ENCODE assay signal across 17 mouse cellular contexts in the genomic region with DNA sequence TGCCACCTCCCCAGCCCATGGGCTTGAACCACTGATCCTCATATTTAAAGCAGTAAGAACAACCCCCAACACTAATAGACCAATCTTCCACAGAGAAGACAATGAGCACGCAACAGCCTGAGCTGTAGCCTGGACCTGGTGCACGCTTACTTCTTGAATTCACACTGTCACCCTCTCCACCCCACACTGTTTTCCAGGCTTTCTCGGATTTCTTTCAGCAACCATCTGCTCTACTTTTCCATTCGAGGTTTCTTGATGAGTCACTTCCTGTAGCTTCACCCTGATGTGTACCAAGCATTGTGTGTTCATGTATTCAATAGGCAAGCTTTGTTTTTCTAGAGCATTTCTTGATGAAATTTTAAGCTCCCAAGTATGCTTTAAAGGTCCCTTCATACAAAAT. TPM values are rescaled to one million over a fixed set of nuclear protein-coding genes. Genes with fewer than 3 reads are reported as not detected.
DNase-seq lines count a peak whose midpoint lies in the region; ATAC-seq and TF ChIP-seq lines count a peak whose summit lies in the region.
"Had no signal": no experiment of that assay in that cellular context is flagged by ENCODE, and none has a peak within 500 bp of the region (broad histone marks: within the 10 kb centered on the region; RNA-seq: fewer than 3 reads in every experiment).

No protein-coding gene starts in this region.

- no peak overlapping the region for H3K4me3 ChIP-seq in lung, postnatal 0 days (ENCODE audit: low read depth, low read length)
- H3K4me3 ChIP-seq: heart, embryonic 13.5 days; midbrain, embryonic 12.5 days had no signal

- H3K4me1 ChIP-seq in lung, postnatal 0 days (ENCODE audit: insufficient read depth, low read depth, low read length) = 0 out of 2 replicates have a peak, but pooled peaks cover 3% of the 10 kb centered on the region

- H3K27ac ChIP-seq in lung, postnatal 0 days (ENCODE audit: low read length) = no peak overlapping the region
- H3K27ac ChIP-seq: heart, embryonic 13.5 days; liver, embryonic 14.5 days; midbrain, embryonic 12.5 days; stomach, postnatal 0 days had no signal

- TF ChIP-seq CTCF in lung, postnatal 0 days (IDR thresholded peaks at IDR 0.05) = no peak

- H3K9ac ChIP-seq in lung, postnatal 0 days (replicated peaks; ENCODE audit: low read depth) = no peak overlapping the region
- H3K9ac ChIP-seq: heart, embryonic 13.5 days; liver, embryonic 14.5 days; midbrain, embryonic 12.5 days had no signal

- no peak for TF ChIP-seq EP300 in lung, postnatal 0 days (IDR thresholded peaks at IDR 0.05)

- H3K36me3 ChIP-seq in lung, postnatal 0 days (ENCODE audit: insufficient read depth, low read length) = no peaks in the 10 kb centered on the region
- H3K36me3 ChIP-seq: heart, embryonic 13.5 days; midbrain, embryonic 12.5 days had no signal

- H3K9me3 ChIP-seq in lung, postnatal 0 days (ENCODE audit: low read length) = no peaks in the 10 kb centered on the region
- H3K9me3 ChIP-seq: heart, embryonic 13.5 days; midbrain, embryonic 12.5 days had no signal

- DNase-seq in frontal cortex, adult 2 months (ENCODE audit: extremely low spot score in 1 of 2, low spot score in 1 of 2) = peak; percentile 67 to 79
- no peak for DNase-seq in frontal cortex, postnatal 10 days (ENCODE audit: low spot score in 2 of 2)
- peak; percentile 44 to 70 for DNase-seq in right cerebral cortex, adult 2 months (ENCODE audit: low spot score in 2 of 2)
- no peak for DNase-seq in right cerebral cortex, postnatal 10 days (ENCODE audit: low spot score in 2 of 2)
- peak; percentile 40 to 62 for DNase-seq in right cerebral cortex, postnatal 36 days (ENCODE audit: low spot score in 2 of 2)
- DNase-seq in heart, adult 11 months = no peak
- DNase-seq in lung, postnatal 0 days (ENCODE audit: low spot score) = no peak
- DNase-seq: B cell, adult 2 months; cerebellum, adult 11 months; heart, postnatal 4 days; spleen, adult 18-20 months; thymus, postnatal 4 days had no signal

- no peaks in the 10 kb centered on the region for H3K27me3 ChIP-seq in lung, postnatal 0 days (replicated peaks; ENCODE audit: insufficient read depth, low read length)
- H3K27me3 ChIP-seq: heart, embryonic 13.5 days; midbrain, embryonic 12.5 days had no signal

- H3K4me2 ChIP-seq in lung, postnatal 0 days (replicated peaks; ENCODE audit: low read depth, low read length) = no peak overlapping the region
- H3K4me2 ChIP-seq: heart, embryonic 13.5 days; midbrain, embryonic 12.5 days had no signal

- 51% methylated on average over 4 of the region's 4 CpGs for WGBS in lung, postnatal 0 days

- peak; percentile 15 for ATAC-seq in activated CD4-positive, CD25-positive, alpha-beta regulatory T cell, adult 4 months
- ATAC-seq in lung, postnatal 0 days = no peak

RNA-seq across cellular contexts. Expression of a gene that starts 3.8 kb away (rescaled TPM):
- polyA plus RNA-seq in frontal cortex, adult 2 months (2012; rRNA removed) = 142 and 155 TPM in 2 replicates
- 10 to 100 TPM; 55.5 to 64.8 TPM for polyA plus RNA-seq in activated CD4-positive, CD25-positive, alpha-beta regulatory T cell, adult 4 months (2017; shearing (Covaris generic))
- 7.6 and 10.5 TPM in 2 replicates for polyA plus RNA-seq in lung, postnatal 0 days (2015; fragmentation: Nextera tagmentation; extraction: Ambion mirVana)

RNA-seq across cellular contexts. Expression of a gene that starts 15.2 kb away (rescaled TPM):
- 7.4 and 8.8 TPM in 2 replicates for polyA plus RNA-seq in frontal cortex, adult 2 months (2012; rRNA removed)
- polyA plus RNA-seq in activated CD4-positive, CD25-positive, alpha-beta regulatory T cell, adult 4 months (2017; shearing (Covaris generic)) = 1 to 10 TPM; 1.4 to 1.5 TPM
- 31.0 and 34.4 TPM in 2 replicates for polyA plus RNA-seq in lung, postnatal 0 days (2015; fragmentation: Nextera tagmentation; extraction: Ambion mirVana)

RNA-seq across cellular contexts. Expression of a gene that starts 15.3 kb away (rescaled TPM):
- 30.4 and 35.6 TPM in 2 replicates for polyA plus RNA-seq in frontal cortex, adult 2 months (2012; rRNA removed)
- polyA plus RNA-seq in activated CD4-positive, CD25-positive, alpha-beta regulatory T cell, adult 4 months (2017; shearing (Covaris generic)) = 10 to 100 TPM; 12.9 to 15.5 TPM
- 21.7 and 22.1 TPM in 2 replicates for polyA plus RNA-seq in lung, postnatal 0 days (2015; fragmentation: Nextera tagmentation; extraction: Ambion mirVana)

RNA-seq across cellular contexts. Expression of a gene that starts 49.4 kb away (rescaled TPM):
- polyA plus RNA-seq in frontal cortex, adult 2 months (2012; rRNA removed) = 37.8 and 39.2 TPM in 2 replicates
- 10 to 100 TPM; 52.5 to 55.7 TPM for polyA plus RNA-seq in activated CD4-positive, CD25-positive, alpha-beta regulatory T cell, adult 4 months (2017; shearing (Covaris generic))
- 13.6 and 14.1 TPM in 2 replicates for polyA plus RNA-seq in lung, postnatal 0 days (2015; fragmentation: Nextera tagmentation; extraction: Ambion mirVana)

Comparison
In these comparisons a context has a peak if more than half of its experiments do, and no peak if none do; other contexts are left out.
1. DNase-seq: peak in frontal cortex, adult 2 months (2 of 2), right cerebral cortex, adult 2 months (2 of 2) and right cerebral cortex, postnatal 36 days (2 of 2); none in frontal cortex, postnatal 10 days (0 of 2), right cerebral cortex, postnatal 10 days (0 of 2), heart, adult 11 months (single experiment) and lung, postnatal 0 days (single experiment).